In the genomic region with DNA sequence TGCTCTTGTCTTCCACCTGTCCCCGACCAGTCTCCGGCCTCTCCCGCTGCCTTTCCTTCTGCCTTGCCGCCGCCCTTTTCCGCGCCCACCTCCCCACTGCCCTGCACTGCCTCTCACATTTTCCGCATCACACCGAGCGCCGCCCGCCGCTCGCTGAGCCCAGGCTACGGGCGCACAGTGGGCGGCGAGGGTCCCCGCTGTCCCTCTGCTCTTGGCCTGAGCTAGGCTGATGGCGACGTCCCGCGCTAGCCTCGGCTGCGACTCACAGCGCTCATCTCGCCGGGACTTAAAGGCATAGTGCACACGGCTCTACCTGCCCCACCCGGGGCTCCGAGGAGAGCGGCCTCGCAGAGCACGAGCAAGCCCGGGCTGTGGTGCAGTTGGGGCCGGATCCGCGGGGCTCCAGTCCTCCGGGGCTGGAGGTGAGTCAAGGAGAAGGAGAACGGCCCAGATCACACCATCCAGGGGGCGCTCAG, we compare ENCODE assay signal across 8 mouse cellular contexts. TPM values are rescaled to one million over a fixed set of nuclear protein-coding genes. Genes with fewer than 3 reads are reported as not detected.
A peak's percentile ranks its signal among the peaks of the same experiment; 100 is the strongest.
DNase-seq lines count a peak whose midpoint lies in the region; ATAC-seq and TF ChIP-seq lines count a peak whose summit lies in the region.

No protein-coding gene starts in this region.

- TF ChIP-seq CTCF in E14TG2a.4 (conservative IDR thresholded peaks at IDR 0.05; ENCODE audit: low read length), result no peak

- H3K27me3 ChIP-seq in heart, embryonic 10.5 days (ENCODE audit: insufficient read depth, poor library complexity, severe bottlenecking), result peaks cover 95% of the 10 kb centered on the region
- peaks cover 98% of the 10 kb centered on the region for H3K27me3 ChIP-seq in E14TG2a.4 (ENCODE audit: insufficient read depth, low read length)
- peaks cover 18% of the 10 kb centered on the region for H3K27me3 ChIP-seq in hindbrain, embryonic 15.5 days
- H3K27me3 ChIP-seq in midbrain, embryonic 15.5 days (replicated peaks), result peaks cover 40% of the 10 kb centered on the region

- ATAC-seq in hindbrain, embryonic 15.5 days (ENCODE audit: low FRiP score, low read depth), result peak; percentile 57
- ATAC-seq in midbrain, embryonic 15.5 days (replicated peaks), result peak; percentile 44

- peak overlapping the region; percentile 80 for H3K9ac ChIP-seq in hindbrain, embryonic 15.5 days
- H3K9ac ChIP-seq in midbrain, embryonic 15.5 days, result peak overlapping the region; percentile 84

- no peaks in the 10 kb centered on the region for H3K9me3 ChIP-seq in heart, embryonic 10.5 days
- H3K9me3 ChIP-seq in E14TG2a.4 (ENCODE audit: low read length), result no peaks in the 10 kb centered on the region
- no peaks in the 10 kb centered on the region for H3K9me3 ChIP-seq in hindbrain, embryonic 15.5 days
- H3K9me3 ChIP-seq in midbrain, embryonic 15.5 days, result no peaks in the 10 kb centered on the region

- peak overlapping the region; percentile 85 for H3K4me2 ChIP-seq in hindbrain, embryonic 15.5 days
- H3K4me2 ChIP-seq in midbrain, embryonic 15.5 days, result peak overlapping the region; percentile 79

- H3K4me3 ChIP-seq in heart, embryonic 10.5 days, result peak overlapping the region; percentile 66
- peak overlapping the region; percentile 78 for H3K4me3 ChIP-seq in E14TG2a.4 (replicated peaks; ENCODE audit: low read length)
- H3K4me3 ChIP-seq in hindbrain, embryonic 15.5 days, result peak overlapping the region; percentile 66
- H3K4me3 ChIP-seq in midbrain, embryonic 15.5 days, result peak overlapping the region; percentile 67

- DNase-seq in heart, embryonic 10.5 days (ENCODE audit: low spot score), result no peak
- DNase-seq in heart, postnatal 10 days, result no peak
- DNase-seq in cerebellum, postnatal 36 days, result peak; percentile 66 to 68
- no peak for DNase-seq in spleen, postnatal 10 days (ENCODE audit: low spot score in 2 of 2)
- DNase-seq in urinary bladder, adult 18-20 months (ENCODE audit: low spot score in 2 of 2), result no peak

- peaks cover 20% of the 10 kb centered on the region for H3K4me1 ChIP-seq in heart, embryonic 10.5 days
- H3K4me1 ChIP-seq in E14TG2a.4 (replicated peaks; ENCODE audit: low read depth, low read length), result peaks cover 28% of the 10 kb centered on the region
- H3K4me1 ChIP-seq in hindbrain, embryonic 15.5 days (replicated peaks), result peaks cover 43% of the 10 kb centered on the region
- peaks cover 35% of the 10 kb centered on the region for H3K4me1 ChIP-seq in midbrain, embryonic 15.5 days

- H3K27ac ChIP-seq in heart, embryonic 10.5 days, result no peak overlapping the region
- H3K27ac ChIP-seq in hindbrain, embryonic 15.5 days (replicated peaks), result peak overlapping the region; percentile 93
- peak overlapping the region; percentile 90 for H3K27ac ChIP-seq in midbrain, embryonic 15.5 days

- intact Hi-C loops in heart, postnatal 10 days (cut with DNase I), result loop anchor here (5.0 kb wide), 1 partner anchor 64 kb away; no protein-coding TSS in a partner anchor

- H3K36me3 ChIP-seq in heart, embryonic 10.5 days, result no peaks in the 10 kb centered on the region
- H3K36me3 ChIP-seq in E14TG2a.4 (ENCODE audit: insufficient read depth, low read length), result no peaks in the 10 kb centered on the region
- H3K36me3 ChIP-seq in hindbrain, embryonic 15.5 days, result no peaks in the 10 kb centered on the region
- H3K36me3 ChIP-seq in midbrain, embryonic 15.5 days (replicated peaks), result no peaks in the 10 kb centered on the region

- WGBS in heart, embryonic 10.5 days, result under 1% methylated on average over 41 of the region's 41 CpGs
- under 1% methylated on average over 41 of the region's 41 CpGs for WGBS in hindbrain, embryonic 15.5 days
- under 1% methylated on average over 41 of the region's 41 CpGs for WGBS in midbrain, embryonic 15.5 days

RNA-seq across cellular contexts. Expression of gene Lingo1, which starts 0.4 kb away (rescaled TPM):
- polyA plus RNA-seq in heart, embryonic 10.5 days (2016; fragmentation: Nextera tagmentation; extraction: Ambion mirVana), result 0.92 and 2.3 TPM in 2 replicates
- 1 to 10 TPM; 2.1 to 2.3 TPM for total RNA-seq in heart, postnatal 10 days (2021)
- polyA plus RNA-seq in hindbrain, embryonic 15.5 days (2015; fragmentation: Nextera tagmentation; extraction: Ambion mirVana), result 71.8 and 93.4 TPM in 2 replicates
- 77.8 and 83.1 TPM in 2 replicates for polyA plus RNA-seq in midbrain, embryonic 15.5 days (2015; fragmentation: Nextera tagmentation; extraction: Ambion mirVana)

Comparison
In these comparisons a context has a peak if more than half of its experiments do, and no peak if none do; other contexts are left out.
1. DNase-seq: peak in cerebellum, postnatal 36 days (2 of 2); none in heart, embryonic 10.5 days (single experiment), heart, postnatal 10 days (0 of 2), spleen, postnatal 10 days (0 of 2) and urinary bladder, adult 18-20 months (0 of 2).
2. RNA of gene Lingo1, which starts 0.4 kb away (polyA plus RNA-seq): 71.8 to 93.4 TPM in hindbrain, embryonic 15.5 days and 77.8 to 83.1 TPM in midbrain, embryonic 15.5 days; 0.92 to 2.3 TPM in heart, embryonic 10.5 days; every median in the first group is over 10 times any median in the second.
3. Peak in every context shown above with its lines, with median percentiles within 50 percentile points of each other: H3K4me3 ChIP-seq.